Mouse (Mus musculus) heart, postnatal 0 days (tissue): ENCODE results near the gene Ddx49.

Experiments used
- CTCF ChIP-seq: IDR thresholded peaks from 2 replicates; pipeline ENCODE4 v1.5.1; 2016; ENCODE audit warnings: antibody characterized with exemption, control low read depth, low read depth
- EP300 ChIP-seq: IDR thresholded peaks from 2 replicates; pipeline ENCODE4 v1.6.1; 2016; ENCODE audit warnings: antibody characterized with exemption, low read depth

DNA sequence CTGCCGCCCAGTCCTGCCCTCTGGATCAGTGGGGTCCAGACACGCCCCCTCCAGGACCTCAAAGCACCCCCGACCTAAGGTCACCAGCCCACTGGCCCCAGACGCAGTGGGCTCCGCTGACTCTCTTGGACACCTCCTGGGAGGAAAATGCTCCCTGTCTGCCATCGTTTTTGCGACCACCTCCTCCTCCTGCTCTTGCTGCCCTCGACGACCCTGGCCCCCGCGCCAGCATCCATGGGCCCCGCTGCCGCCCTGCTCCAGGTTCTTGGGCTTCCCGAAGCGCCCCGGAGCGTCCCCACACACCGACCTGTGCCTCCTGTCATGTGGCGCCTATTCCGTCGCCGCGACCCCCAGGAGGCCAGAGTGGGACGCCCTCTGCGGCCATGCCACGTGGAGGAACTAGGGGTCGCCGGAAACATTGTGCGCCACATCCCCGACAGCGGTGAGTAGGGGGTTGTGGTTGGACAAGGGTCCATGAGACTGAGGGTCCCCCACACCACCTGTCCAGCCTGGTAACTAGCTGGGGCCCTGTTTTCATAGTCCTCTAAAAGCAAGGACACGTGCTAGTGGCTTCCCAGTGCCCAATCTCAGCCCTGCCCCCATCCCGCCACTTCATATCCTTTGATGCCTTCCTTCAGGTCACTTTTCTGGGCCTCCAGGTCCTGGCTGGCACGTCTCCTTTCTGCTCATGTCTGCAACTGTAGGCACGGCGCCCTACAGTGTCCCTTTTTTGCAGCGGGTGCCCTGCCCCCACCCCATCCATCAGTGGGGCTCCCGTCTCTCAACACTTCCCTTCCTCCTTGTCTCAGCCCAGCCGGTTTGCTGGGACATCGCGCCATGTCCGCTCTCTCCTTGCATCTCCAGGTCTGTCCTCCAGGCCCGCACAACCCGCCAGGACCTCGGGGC is 27.8 kb upstream of the Ddx49 start:
- TF ChIP-seq EP300 (no peak), CTCF (no peak)
